Mouse (Mus musculus) forebrain, embryonic 12.5 days (tissue): ENCODE data around the gene Krt14. TPM values are rescaled to one million over a fixed set of nuclear protein-coding genes. Genes with fewer than 3 reads are reported as not detected.
A peak's percentile ranks its signal among the peaks of the same experiment; 100 is the strongest.

Experiments
- ATAC-seq: fragments of 200-750 bp; cut with Nextera tagmentation; 2 replicates; pipeline ENCODE4 v1.8.0; 2017; ENCODE audit warnings: moderate TSS enrichment; ENCODE audit not compliant: low FRiP score
- H3K27ac ChIP-seq: fragments of 300-500 bp; sonication (generic); 2 replicates; pipeline ENCODE4 v1.5.1; 2016; ENCODE audit warnings: mild to moderate bottlenecking
- H3K27me3 ChIP-seq: fragments of 300-500 bp; sonication (generic); 2 replicates; pipeline ENCODE4 v1.6.1; 2016; ENCODE audit warnings: mild to moderate bottlenecking
- H3K36me3 ChIP-seq: fragments of 300-500 bp; sonication (generic); replicated peaks from 2 replicates; pipeline ENCODE4 v1.6.1; 2016; ENCODE audit warnings: mild to moderate bottlenecking
- H3K4me1 ChIP-seq: fragments of 300-500 bp; sonication (generic); 2 replicates; pipeline ENCODE4 v1.6.1; 2016
- H3K4me2 ChIP-seq: fragments of 300-500 bp; sonication (generic); 2 replicates; pipeline ENCODE4 v1.6.1; 2016; ENCODE audit warnings: mild to moderate bottlenecking, moderate library complexity
- H3K4me3 ChIP-seq: fragments of 300-500 bp; sonication (generic); replicated peaks from 2 replicates; pipeline ENCODE4 v1.5.1; 2016; ENCODE audit warnings: mild to moderate bottlenecking
- H3K9ac ChIP-seq: fragments of 300-500 bp; sonication (generic); 2 replicates; pipeline ENCODE4 v1.6.1; 2016; ENCODE audit warnings: mild to moderate bottlenecking
- H3K9me3 ChIP-seq: fragments of 300-500 bp; sonication (generic); 2 replicates; pipeline ENCODE4 v1.6.1; 2016
- WGBS: fragments of 180-500 bp; shearing (Covaris S2); methylation state at CpG from one replicate; pipeline ENCODE4 v1.1.7; 2016; 5-methylcytosine and 5-hydroxymethylcytosine counted together
- polyA plus RNA-seq: library from polyadenylated mRNA; unstranded; fragments of >200 nt; fragmentation: Nextera tagmentation; extraction: Ambion mirVana; gene quantifications from 2 replicates; pipeline ENCODE4 v1.2.1, GENCODE M21; 2016

Gene Krt14
- polyA plus RNA-seq, 1 experiment from 2014 or later: 7.0 TPM

- no peaks in the 10 kb centered on the region for H3K36me3 ChIP-seq
- H3K27ac ChIP-seq: no peak overlapping the region
- no peak for ATAC-seq
- no peaks in the 10 kb centered on the region for H3K9me3 ChIP-seq
- no peaks in the 10 kb centered on the region; the same call in 1 of the 2 replicates for H3K27me3 ChIP-seq
- H3K4me1 ChIP-seq: no peaks in the 10 kb centered on the region
- H3K4me3 ChIP-seq: no peak overlapping the region
- H3K4me2 ChIP-seq: no peak overlapping the region
- WGBS: 79% methylated on average over 4 of the region's 4 CpGs
- no peak overlapping the region for H3K9ac ChIP-seq
Measured at GRCm38 (mm10) chr11:100198666-100199065, 8.7 kb downstream of the Krt14 start.

- Histone ChIP-seq H3K9me3 (no peaks in the 10 kb centered on the region), H3K4me1 (no peaks in the 10 kb centered on the region), H3K4me3 (no peak within 1 kb of the TSS), H3K27me3 (no peaks in the 10 kb centered on the region), H3K4me2 (no peak within 1 kb of the TSS), H3K27ac (no peak within 1 kb of the TSS), H3K36me3 (no peaks in the 10 kb centered on the region), H3K9ac (no peak within 1 kb of the TSS)
- whole genome bisulfite sequencing: 69% methylated on average over 9 of the region's 9 CpGs
- no peak for ATAC-seq
Measured at GRCm38 (mm10) chr11:100192992-100193391, 14.4 kb downstream of the Krt14 start, which contains the start of gene Krt9. TSS of gene Krt9 (minus strand) at chr11:100193246.

GRCm38 (mm10) chr11:100191820-100192219 lies 15.5 kb downstream of the Krt14 start:
- Histone ChIP-seq H3K9ac (no peak overlapping the region), H3K36me3 (no peaks in the 10 kb centered on the region), H3K9me3 (no peaks in the 10 kb centered on the region), H3K4me3 (no peak overlapping the region), H3K4me2 (no peak overlapping the region), H3K27ac (no peak overlapping the region), H3K4me1 (no peaks in the 10 kb centered on the region), H3K27me3 (no peaks in the 10 kb centered on the region)
- 91% methylated on average over 3 of the region's 3 CpGs for WGBS
- no peak for ATAC-seq

- no peaks in the 10 kb centered on the region for H3K9me3 ChIP-seq
- no peak for ATAC-seq
- WGBS: 89% methylated on average over 8 of the region's 8 CpGs
- no peaks in the 10 kb centered on the region for H3K27me3 ChIP-seq
- no peak overlapping the region for H3K9ac ChIP-seq
- no peak overlapping the region for H3K4me3 ChIP-seq
- no peaks in the 10 kb centered on the region for H3K4me1 ChIP-seq
- H3K27ac ChIP-seq: no peak overlapping the region
- H3K36me3 ChIP-seq: no peaks in the 10 kb centered on the region
- no peak overlapping the region for H3K4me2 ChIP-seq
Measured at GRCm38 (mm10) chr11:100186736-100187135, 20.6 kb downstream of the Krt14 start.

GRCm38 (mm10) chr11:100181725-100182124 lies 25.6 kb downstream of the Krt14 start:
- H3K9ac ChIP-seq: no peak overlapping the region
- 85% methylated on average over 7 of the region's 7 CpGs for WGBS

GRCm38 (mm10) chr11:100179260-100179659 lies 28.1 kb downstream of the Krt14 start:
- WGBS: 88% methylated on average over 3 of the region's 3 CpGs
- Histone ChIP-seq H3K27me3 (no peaks in the 10 kb centered on the region), H3K9me3 (no peaks in the 10 kb centered on the region), H3K4me3 (no peak overlapping the region), H3K4me1 (no peaks in the 10 kb centered on the region), H3K27ac (no peak overlapping the region), H3K4me2 (no peak overlapping the region), H3K9ac (no peak overlapping the region), H3K36me3 (no peaks in the 10 kb centered on the region)
- ATAC-seq: no peak

More at GRCm38 (mm10) chr11:100181725-100182124, 25.6 kb downstream of the Krt14 start:
- Histone ChIP-seq H3K27ac (no peak overlapping the region), H3K27me3 (no peaks in the 10 kb centered on the region), H3K4me3 (no peak overlapping the region), H3K4me2 (no peak overlapping the region), H3K4me1 (no peaks in the 10 kb centered on the region), H3K9me3 (no peaks in the 10 kb centered on the region), H3K36me3 (no peaks in the 10 kb centered on the region)
- ATAC-seq: no peak

- WGBS: 77% methylated on average over 5 of the region's 5 CpGs
- Histone ChIP-seq H3K4me2 (no peak overlapping the region), H3K36me3 (no peaks in the 10 kb centered on the region), H3K27ac (no peak overlapping the region), H3K27me3 (no peaks in the 10 kb centered on the region), H3K9ac (no peak overlapping the region), H3K4me1 (no peaks in the 10 kb centered on the region), H3K9me3 (no peaks in the 10 kb centered on the region), H3K4me3 (no peak overlapping the region)
- ATAC-seq: no peak
Measured at GRCm38 (mm10) chr11:100178307-100178706, 29.0 kb downstream of the Krt14 start.

GRCm38 (mm10) chr11:100176791-100177190 lies 30.6 kb downstream of the Krt14 start:
- H3K27me3 ChIP-seq: no peaks in the 10 kb centered on the region
- H3K9ac ChIP-seq: no peak overlapping the region
- no peaks in the 10 kb centered on the region for H3K4me1 ChIP-seq
- no peak overlapping the region for H3K27ac ChIP-seq
- H3K36me3 ChIP-seq: no peaks in the 10 kb centered on the region
- no peak overlapping the region for H3K4me2 ChIP-seq
- WGBS: 89% methylated on average over 9 of the region's 9 CpGs
- no peaks in the 10 kb centered on the region for H3K9me3 ChIP-seq
- H3K4me3 ChIP-seq: no peak overlapping the region
- ATAC-seq: no peak

GRCm38 (mm10) chr11:100168765-100169762 lies 38.3 kb downstream of the Krt14 start:
- H3K36me3 ChIP-seq: no peaks in the 10 kb centered on the region
- H3K27ac ChIP-seq: 0 out of 2 replicates have a peak overlapping the region, but pooled peaks have one; percentile 31
- H3K9ac ChIP-seq: no peak overlapping the region
- H3K4me2 ChIP-seq: no peak overlapping the region
- H3K4me3 ChIP-seq: no peak overlapping the region
- H3K9me3 ChIP-seq: no peaks in the 10 kb centered on the region
- H3K4me1 ChIP-seq: no peaks in the 10 kb centered on the region; the same call in 1 of the 2 replicates
- ATAC-seq: peak; percentile 36; the same call in 1 of the 2 replicates
- H3K27me3 ChIP-seq: no peaks in the 10 kb centered on the region
- WGBS: 34% methylated on average over 14 of the region's 14 CpGs

GRCm38 (mm10) chr11:100168071-100168470 lies 39.3 kb downstream of the Krt14 start:
- no peak overlapping the region for H3K4me3 ChIP-seq
- no peak overlapping the region for H3K4me2 ChIP-seq
- no peaks in the 10 kb centered on the region for H3K36me3 ChIP-seq
- WGBS: 86% methylated on average over 8 of the region's 8 CpGs
- no peaks in the 10 kb centered on the region; the same call in 1 of the 2 replicates for H3K4me1 ChIP-seq
- H3K27me3 ChIP-seq: no peaks in the 10 kb centered on the region
- H3K9me3 ChIP-seq: no peaks in the 10 kb centered on the region
- no peak overlapping the region for H3K27ac ChIP-seq
- H3K9ac ChIP-seq: no peak overlapping the region
- no peak for ATAC-seq

GRCm38 (mm10) chr11:100164392-100164791 lies 43.0 kb downstream of the Krt14 start:
- no peaks in the 10 kb centered on the region for H3K36me3 ChIP-seq
- no peak overlapping the region for H3K9ac ChIP-seq
- WGBS: 67% methylated on average over 7 of the region's 7 CpGs
- no peak overlapping the region for H3K27ac ChIP-seq
- H3K4me1 ChIP-seq: no peaks in the 10 kb centered on the region; the same call in 1 of the 2 replicates
- no peak for ATAC-seq
- no peaks in the 10 kb centered on the region for H3K27me3 ChIP-seq
- no peak overlapping the region for H3K4me3 ChIP-seq
- no peak overlapping the region for H3K4me2 ChIP-seq
- no peaks in the 10 kb centered on the region for H3K9me3 ChIP-seq

- no peak overlapping the region for H3K4me3 ChIP-seq
- ATAC-seq: no peak
- no peaks in the 10 kb centered on the region for H3K9me3 ChIP-seq
- H3K27me3 ChIP-seq: no peaks in the 10 kb centered on the region
- H3K9ac ChIP-seq: no peak overlapping the region
- no peak overlapping the region for H3K4me2 ChIP-seq
- H3K4me1 ChIP-seq: no peaks in the 10 kb centered on the region
- H3K36me3 ChIP-seq: no peaks in the 10 kb centered on the region
- 63% methylated on average over 6 of the region's 6 CpGs for whole genome bisulfite sequencing
- no peak overlapping the region for H3K27ac ChIP-seq
Measured at GRCm38 (mm10) chr11:100157908-100158477, 49.4 kb downstream of the Krt14 start.
